Mouse (Mus musculus) cerebral cortex, adult 2 months (tissue): ENCODE measurements around the gene Arap2.

Experiments used
- WGBS: fragments of 180-500 bp; shearing (Covaris S2); methylation state at CpG from one replicate; pipeline ENCODE4 v1.1.7; 2018; 5-methylcytosine and 5-hydroxymethylcytosine counted together

The Arap2 gene

GRCm38 (mm10) chr5:62743220-62743922 is 22.6 kb downstream of the Arap2 start:
- 76% methylated on average over 9 of the region's 9 CpGs for WGBS

DNA sequence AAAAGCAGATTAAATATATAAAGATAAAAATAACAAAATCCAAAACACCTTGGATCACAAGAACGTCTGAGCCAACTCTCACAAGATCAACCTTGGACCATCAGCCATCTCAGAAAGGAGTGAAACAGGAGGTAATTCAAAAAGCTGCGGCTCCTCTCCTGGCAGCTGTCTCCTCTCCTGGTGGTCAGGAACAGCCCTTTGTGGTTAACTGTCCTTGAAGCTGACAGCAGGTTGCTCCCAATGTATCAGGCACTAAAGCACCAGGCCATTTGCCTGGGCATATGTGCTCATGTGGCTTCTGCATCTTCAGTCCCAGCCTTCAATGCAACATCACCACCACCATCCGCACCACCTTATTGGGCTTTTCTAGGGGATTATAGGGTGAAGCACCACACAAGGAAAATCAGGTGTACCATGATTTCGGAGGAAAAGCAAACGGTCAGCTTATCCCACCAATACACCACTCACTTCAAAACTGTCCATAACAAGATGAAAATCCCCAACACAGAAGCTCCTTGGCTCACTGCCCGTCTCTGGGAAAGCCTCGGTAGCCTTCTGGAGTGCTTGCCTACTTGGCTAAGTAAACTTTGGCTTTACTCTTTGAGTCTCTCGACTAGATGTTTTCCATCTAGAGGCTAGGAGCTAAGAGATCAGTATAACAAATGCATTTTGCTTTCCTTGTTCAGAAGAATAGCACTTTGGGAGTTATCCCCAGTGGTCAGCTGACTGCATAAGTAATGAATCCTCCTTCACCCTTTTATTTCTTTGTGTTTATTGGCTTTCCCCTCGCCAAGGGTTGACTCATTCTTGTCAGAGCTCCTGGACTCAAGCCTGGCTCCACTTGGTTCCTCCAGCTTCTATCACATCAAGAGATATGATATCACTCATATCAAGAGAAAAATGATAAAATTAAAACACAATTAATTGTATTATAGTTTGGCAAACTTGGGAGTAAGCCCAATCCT is 26.2 kb downstream of the Arap2 start:
- WGBS: 57% methylated on average over 9 of the region's 9 CpGs

DNA sequence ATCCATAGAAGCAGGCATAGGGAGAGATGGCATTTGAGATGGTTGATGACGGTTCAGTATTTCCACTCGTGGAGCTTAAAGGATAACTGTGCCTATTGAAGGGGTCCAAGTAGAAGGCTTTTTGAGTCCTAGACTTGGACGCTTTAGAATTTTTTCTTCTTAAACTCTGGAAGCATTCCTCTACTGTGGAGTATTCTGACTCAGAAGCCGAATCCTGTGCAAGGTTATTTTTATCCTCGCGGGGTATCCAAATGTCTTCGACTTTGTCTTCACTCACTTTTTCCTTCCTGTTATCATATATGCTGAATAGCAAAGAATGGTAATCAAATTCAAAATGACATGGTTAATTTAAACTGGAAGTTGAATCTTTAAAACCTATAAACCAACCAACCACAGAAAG is 35.4 kb downstream of the Arap2 start:
- WGBS: 51% methylated on average over 7 of the region's 7 CpGs

DNA sequence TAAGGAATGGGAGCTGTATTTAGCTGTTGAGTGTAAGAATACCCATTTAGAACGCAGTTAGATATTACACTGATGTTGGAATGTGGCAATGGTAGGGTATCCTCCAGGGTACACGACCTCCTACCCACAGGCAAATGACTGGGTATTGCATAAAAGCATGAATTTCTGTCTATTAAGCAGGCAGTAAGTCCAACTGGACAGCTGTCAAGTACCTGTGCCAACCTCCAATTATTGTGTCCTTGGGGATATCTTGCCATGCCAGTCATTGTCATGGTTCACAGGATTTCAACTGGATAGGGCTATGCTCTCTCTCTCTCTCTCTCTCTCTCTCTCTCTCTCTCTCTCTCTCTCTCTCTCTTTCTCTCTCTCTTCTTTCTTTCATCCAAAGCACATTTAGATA is 40.4 kb downstream of the Arap2 start:
- 73% methylated on average over 2 of the region's 2 CpGs for WGBS

- 86% methylated on average over 3 of the region's 3 CpGs for WGBS
Measured at GRCm38 (mm10) chr5:62723261-62724105, 42.5 kb downstream of the Arap2 start.

DNA sequence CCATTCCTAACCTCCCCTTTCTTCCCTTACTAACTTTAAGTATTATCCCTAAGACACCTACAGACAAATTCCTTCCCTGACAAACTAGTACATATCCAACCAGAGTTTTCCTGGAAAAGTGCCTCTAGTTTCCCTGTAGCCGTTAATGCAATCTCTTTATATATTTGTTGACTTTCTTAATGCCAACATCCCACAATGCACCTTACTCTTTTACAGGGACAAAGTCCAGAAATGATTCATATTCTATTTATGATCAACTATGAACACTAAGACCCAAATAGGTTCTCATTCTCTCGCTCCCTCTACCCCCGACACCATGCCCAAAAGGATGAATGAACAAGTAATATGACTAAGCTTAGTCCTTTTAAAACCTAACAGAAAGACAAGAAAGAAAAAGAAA is 49.5 kb downstream of the Arap2 start:
- WGBS: 58% methylated on average over 3 of the region's 3 CpGs

DNA sequence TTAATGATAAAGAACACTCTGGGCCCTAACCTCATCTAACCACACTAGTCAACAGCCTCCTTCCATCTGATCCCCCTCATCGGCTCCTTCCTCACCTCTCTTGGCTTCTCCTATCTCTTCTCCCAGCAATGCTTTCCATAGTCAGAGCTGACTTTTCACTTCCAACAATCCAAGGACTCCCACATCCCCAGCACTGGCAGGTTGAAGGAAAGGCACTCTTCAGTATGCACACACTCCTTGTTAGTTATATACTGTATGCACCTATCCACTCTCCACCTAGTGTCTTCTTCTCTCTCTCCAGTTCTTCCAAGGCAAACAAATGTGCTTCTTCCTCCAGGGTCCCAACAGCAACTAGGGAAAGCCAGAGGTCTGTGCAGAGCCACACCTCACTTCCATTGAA is 50.0 kb downstream of the Arap2 start:
- 82% methylated on average over 1 of the region's 1 CpGs for WGBS

DNA sequence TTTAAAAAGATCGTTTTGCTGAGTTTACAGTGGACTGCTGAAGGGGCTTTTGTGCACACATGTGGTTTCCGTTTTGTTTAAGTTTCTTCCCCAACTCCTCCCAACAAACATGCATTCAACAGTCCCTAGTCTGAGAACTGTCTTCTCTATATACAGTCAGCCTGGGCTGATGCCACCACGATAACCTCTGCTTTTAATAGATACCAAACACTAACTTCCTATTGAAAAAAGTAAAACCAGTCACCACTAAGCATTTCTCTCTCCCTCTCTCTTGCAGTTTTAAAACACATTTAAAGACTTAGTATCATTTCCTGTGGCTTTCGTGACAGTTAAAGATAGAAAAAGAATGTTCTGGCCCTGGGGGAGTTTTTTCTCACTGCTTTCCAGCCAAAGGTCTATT is 50.5 kb downstream of the Arap2 start:
- 58% methylated on average over 4 of the region's 4 CpGs for WGBS

- WGBS: 77% methylated on average over 6 of the region's 6 CpGs
Measured at GRCm38 (mm10) chr5:62710955-62711354, 55.0 kb downstream of the Arap2 start.

DNA sequence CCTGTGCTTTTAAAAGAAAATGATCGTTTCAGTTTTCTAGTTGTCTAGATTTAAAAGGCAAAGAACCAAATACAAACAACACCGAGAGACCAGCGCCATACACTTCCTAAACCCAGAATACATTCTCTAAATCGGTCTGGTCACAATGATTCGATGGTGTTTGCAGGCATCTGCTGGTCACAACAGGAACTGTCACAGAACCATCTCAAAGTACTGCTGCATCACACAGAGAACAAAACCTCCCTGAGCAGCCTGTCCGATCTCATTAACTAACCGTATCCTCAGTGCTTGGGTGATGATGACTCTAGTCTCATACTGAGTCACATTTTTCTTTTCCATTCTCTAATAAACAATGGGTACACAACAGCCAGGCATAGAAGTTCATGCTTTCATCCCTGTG is 59.1 kb downstream of the Arap2 start:
- WGBS: 9% methylated on average over 7 of the region's 7 CpGs

GRCm38 (mm10) chr5:62689965-62690364 is 76.0 kb downstream of the Arap2 start:
- 14% methylated on average over 4 of the region's 4 CpGs for WGBS

DNA sequence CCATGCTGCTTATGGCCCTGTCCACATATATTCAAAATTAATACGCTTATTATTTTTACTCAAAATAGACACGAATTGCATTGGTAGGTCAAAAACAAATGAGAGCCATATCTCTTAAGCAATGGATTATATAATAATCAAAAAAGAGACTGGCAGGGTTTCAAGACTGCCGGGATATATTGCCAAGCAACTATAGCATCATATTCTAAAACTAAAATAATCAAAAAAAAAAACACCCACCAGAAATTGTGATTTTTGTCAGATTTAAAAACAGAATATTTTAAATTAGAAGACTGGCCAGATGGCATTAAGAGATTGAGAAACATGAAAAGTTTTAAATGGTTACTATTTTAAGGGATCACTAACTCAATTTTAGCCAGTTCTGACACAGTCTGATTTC is 82.2 kb downstream of the Arap2 start:
- 55% methylated on average over 3 of the region's 3 CpGs for WGBS

DNA sequence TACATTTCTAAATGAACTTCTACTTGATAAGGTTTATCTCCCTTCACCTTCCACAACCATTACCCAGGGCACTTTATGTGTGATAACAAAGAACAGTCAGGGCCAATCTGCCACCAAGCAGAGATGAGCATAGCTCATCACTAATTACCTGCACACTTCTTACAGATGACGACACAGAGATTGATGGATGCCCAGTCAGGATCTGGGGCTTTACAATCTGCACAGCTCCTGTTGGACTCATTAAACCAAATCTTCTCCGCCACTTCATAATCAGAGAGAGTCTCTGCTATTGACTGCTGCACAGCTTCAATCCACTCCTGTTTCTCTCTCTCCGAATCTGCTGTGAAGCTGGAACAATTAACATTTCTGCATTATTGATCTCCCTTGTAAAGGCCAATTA is 82.8 kb downstream of the Arap2 start:
- WGBS: 54% methylated on average over 3 of the region's 3 CpGs

DNA sequence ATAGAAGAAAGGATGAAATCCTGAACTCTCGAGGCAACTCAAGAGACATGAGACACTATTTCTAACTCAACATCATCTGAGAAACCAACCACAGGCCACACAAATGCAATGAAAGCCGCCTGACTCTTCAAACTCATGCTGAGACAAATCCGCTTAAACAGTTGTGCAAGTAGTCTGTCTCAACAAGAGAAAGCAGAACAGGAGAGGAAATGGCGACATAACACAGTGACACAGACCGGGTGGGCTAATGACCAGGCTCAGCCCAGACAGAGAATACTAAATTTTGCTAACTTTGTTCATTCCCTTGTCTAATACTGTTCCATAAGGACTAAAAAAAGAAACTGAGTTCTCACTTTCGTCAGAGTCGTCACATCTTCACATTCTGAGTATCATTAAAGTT is 88.6 kb downstream of the Arap2 start:
- WGBS: 73% methylated on average over 7 of the region's 7 CpGs

GRCm38 (mm10) chr5:62672736-62673436 is 93.1 kb downstream of the Arap2 start:
- 40% methylated on average over 9 of the region's 9 CpGs for WGBS

DNA sequence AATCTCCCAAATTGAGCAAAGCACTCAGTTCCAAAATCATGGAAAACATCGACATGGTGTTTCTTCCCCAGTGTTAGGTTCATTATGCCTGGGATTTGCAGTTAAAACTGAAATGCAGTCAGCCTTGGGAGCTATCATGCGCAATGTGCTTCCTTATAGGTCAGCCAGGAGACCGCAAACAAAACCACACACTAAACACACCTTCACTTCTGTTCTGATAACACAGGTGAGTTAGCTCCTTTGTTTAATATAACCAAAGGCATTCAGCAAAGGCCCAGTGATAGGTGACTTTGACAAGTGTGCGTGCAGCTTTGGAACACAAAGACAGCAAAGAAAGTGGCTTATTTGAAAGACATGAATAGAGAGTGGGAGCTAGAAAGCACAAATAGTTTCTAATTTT is 101.1 kb downstream of the Arap2 start:
- 74% methylated on average over 4 of the region's 4 CpGs for WGBS

DNA sequence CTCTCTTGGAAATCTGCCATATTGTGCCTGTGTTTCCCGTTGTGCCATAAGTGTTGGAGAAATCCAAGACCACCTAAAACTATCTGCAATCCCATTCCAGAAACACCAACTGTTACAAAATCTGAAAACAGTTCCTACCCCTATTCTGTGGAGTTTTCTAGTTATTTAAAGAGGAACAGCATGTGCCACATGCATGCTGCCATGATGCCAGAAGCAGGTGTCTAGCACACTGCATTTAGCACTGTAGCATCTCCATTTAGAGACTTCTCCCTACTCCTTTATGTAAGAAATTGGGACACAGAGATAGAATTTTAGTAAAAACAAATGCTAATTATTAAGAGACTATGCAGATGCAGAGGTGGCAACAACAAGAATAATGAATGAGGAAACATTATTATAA is 102.8 kb downstream of the Arap2 start:
- WGBS: 41% methylated on average over 1 of the region's 1 CpGs

DNA sequence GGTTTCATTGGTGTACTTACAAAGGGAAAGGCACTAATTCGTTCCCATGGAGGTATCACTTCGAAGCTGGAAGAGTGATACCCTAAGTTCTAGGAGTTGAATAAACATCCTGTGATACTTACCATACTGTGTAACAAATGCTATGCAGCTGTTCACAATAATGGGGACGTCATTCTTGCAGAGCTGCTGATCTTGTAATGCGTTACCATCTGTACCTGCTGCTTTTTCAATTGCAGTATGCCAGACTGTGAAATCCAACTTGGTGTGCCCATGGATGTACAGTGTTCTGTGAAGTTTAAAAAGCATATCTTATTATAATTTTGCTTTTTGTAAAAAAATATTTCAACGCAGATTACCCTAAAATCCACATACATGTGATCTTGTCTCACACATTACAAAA is 112.0 kb downstream of the Arap2 start:
- 63% methylated on average over 5 of the region's 5 CpGs for WGBS

DNA sequence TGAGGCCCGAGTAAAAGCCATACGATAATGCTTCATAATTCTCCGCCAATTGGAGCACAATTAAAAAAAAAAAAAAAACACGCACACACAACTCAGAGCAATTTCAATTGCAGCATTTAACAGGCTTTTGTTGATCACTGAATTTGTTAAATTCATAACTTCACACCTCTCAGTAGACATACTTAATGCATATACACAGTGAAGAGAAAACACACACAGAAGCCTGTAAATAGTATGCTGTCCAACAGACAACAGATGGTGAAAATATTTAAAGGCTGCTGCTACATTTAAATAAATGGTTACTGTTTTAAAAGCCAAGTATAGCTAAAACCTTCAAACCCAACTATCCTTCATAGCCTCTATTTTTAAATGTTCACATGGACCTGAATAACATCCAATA is 123.6 kb downstream of the Arap2 start:
- 72% methylated on average over 4 of the region's 4 CpGs for WGBS

- WGBS: 75% methylated on average over 8 of the region's 8 CpGs
Measured at GRCm38 (mm10) chr5:62640501-62640900, 125.5 kb downstream of the Arap2 start.

GRCm38 (mm10) chr5:62636341-62636740 is 129.6 kb downstream of the Arap2 start:
- 92% methylated on average over 3 of the region's 3 CpGs for WGBS
